Mouse (Mus musculus): ENCODE results near the gene Flot1.

Flot1 gene

GRCm38 (mm10) chr17:35810900-35811648, 12.0 kb upstream of the Flot1 start:
- no peak for DNase-seq (ENCODE audit: low spot score in 2 of 2)

- DNase-seq (ENCODE audit: low spot score in 2 of 2) = no peak
Measured at GRCm38 (mm10) chr17:35812307-35812706, 10.7 kb upstream of the Flot1 start.

DNA sequence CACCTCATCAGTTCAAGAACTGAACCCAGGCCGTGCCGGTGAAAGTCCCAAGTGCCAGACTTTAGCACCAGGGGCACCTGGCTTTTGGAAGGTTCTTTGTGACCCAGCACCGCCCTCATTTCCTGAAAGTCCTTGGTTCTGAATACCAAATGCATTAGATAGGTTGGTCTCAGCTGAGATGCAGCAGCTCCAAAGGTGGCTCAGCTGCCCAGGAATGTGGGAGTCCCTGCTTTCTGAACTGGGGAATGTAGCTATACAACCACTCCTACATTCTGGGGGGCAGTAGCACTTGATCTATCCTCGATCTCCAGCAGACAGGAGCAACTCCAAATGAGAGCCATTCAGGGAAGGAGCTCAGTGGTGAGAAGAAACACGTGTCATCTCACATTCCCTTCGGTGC, 10.3 kb upstream of the Flot1 start:
- no peak for DNase-seq (ENCODE audit: low spot score in 2 of 2)

DNA sequence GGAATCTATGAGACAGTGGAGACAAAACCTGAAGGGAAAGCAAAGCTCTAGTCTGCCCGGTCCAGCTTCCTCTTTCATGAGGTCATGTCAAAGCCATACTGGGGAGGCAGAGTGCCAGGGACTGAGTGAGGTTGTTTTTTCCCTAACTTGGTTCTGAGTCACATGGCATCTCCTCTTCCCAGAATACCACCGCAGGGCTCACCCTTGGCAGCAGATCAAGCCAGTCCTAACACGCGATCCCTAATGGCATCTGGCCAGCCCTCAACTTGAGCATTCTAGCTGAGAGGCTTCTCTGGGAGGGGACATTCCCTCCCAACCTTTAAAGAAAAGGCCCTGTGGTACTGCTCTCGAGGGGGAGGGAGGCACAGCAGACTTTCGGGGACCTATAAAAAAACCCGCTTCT, 9.8 kb upstream of the Flot1 start:
- DNase-seq (ENCODE audit: low spot score in 2 of 2) = peak; percentile 81 to 82

DNA sequence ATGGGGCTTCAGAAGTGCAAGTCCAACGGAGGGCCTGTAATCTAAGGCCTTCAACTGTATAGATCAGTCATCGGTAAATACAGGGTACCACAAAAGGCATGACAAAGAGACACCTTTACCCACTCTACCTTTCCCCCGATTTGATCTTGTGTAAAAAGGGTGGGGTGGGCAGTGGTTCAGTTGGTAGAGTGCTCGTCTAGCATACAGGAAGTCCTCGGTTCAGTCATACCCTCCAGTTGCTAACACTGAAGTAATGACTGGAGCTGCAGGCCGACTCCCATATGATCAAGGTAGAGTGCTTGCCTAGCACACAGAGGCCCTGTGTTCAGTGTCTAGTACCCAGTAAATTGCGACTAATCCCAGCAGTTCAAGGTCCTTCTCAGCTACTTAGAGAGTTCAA, 9.4 kb upstream of the Flot1 start:
- no peak for DNase-seq (ENCODE audit: low spot score in 2 of 2)

DNA sequence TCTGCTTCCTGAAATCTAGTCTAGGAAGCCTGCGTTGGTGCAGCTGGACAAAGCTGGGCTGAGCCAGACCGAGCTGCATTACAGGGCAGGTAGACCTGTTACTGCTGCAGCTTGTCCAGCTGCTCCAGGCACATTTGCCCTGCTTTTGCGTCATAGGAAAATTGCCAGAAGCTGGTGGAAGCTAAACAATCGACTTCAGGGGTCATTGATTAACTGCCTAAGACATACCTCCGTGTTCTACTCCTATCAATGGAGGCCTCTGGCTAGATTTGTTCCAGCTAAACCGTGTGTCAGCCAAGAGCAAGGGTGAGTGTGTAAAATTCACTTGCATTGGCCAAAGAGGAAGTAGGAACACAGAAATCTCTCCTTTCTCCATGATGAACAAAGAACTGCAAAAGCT, 8.4 kb upstream of the Flot1 start:
- DNase-seq (ENCODE audit: low spot score in 2 of 2) = no peak

GRCm38 (mm10) chr17:35815836-35816235, 7.2 kb upstream of the Flot1 start:
- DNase-seq (ENCODE audit: low spot score in 2 of 2) = no peak

GRCm38 (mm10) chr17:35816686-35817085, 6.3 kb upstream of the Flot1 start:
- no peak for DNase-seq (ENCODE audit: low spot score in 2 of 2)

DNA sequence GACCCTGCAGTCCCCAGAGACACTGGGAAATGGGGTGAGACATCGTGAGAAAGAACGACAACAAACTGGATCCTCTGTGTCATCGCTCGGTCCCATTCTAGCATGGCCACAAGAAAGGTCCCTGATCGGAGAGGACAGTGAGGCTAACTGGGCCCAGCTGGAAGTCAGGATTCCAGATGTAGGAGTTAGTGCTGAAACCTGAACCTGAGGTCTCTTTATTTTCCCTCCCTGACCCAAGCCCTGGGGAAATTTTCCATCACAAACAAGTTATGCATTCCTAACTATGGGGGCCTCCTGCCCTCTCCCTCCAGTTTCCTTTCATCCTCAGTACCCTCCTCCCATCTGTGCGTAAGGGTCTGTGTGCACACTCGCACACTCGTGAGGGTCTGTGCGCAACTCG, 5.8 kb upstream of the Flot1 start:
- DNase-seq (ENCODE audit: low spot score in 2 of 2) = no peak

GRCm38 (mm10) chr17:35820111-35820510, 2.9 kb upstream of the Flot1 start:
- DNase-seq (ENCODE audit: low spot score in 2 of 2) = no peak

- peak; percentile 79 for DNase-seq (ENCODE audit: low spot score in 2 of 2)
Measured at GRCm38 (mm10) chr17:35821439-35822430, 1.3 kb upstream of the Flot1 start, which contains the start of gene Ier3. TSS of gene Ier3 (plus strand) at chr17:35821684.

DNA sequence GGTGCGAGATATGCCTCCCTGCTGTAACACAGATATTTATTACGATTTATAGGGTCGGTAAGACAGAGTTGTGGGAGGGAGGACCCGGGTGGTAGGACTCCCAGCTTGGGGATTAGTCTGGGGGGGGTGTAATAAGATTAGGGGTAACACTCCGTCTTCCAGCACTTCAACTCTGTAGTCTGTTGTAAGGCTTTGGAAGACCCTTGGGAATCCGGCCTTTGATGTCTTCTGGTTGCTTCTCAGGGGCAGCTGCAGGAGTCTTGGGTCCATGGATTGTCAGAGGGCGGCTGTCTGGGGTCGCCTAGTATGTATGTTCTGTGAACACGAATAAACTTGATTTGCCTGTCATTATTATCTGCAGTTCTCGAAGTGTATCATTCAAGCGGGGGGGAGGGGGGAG, 466 bp upstream of the Flot1 start:
- DNase-seq (ENCODE audit: low spot score in 2 of 2) = no peak

GRCm38 (mm10) chr17:35824402-35824801, 1.4 kb downstream of the Flot1 start:
- peak in 1 of 2 experiments; percentile 36 for DNase-seq (ENCODE audit: low spot score in 2 of 2)

GRCm38 (mm10) chr17:35825109-35825850, 2.2 kb downstream of the Flot1 start:
- DNase-seq (ENCODE audit: low spot score in 2 of 2) = no peak

GRCm38 (mm10) chr17:35829737-35830136, 6.7 kb downstream of the Flot1 start:
- DNase-seq (ENCODE audit: low spot score in 2 of 2) = peak; percentile 87 to 90

DNA sequence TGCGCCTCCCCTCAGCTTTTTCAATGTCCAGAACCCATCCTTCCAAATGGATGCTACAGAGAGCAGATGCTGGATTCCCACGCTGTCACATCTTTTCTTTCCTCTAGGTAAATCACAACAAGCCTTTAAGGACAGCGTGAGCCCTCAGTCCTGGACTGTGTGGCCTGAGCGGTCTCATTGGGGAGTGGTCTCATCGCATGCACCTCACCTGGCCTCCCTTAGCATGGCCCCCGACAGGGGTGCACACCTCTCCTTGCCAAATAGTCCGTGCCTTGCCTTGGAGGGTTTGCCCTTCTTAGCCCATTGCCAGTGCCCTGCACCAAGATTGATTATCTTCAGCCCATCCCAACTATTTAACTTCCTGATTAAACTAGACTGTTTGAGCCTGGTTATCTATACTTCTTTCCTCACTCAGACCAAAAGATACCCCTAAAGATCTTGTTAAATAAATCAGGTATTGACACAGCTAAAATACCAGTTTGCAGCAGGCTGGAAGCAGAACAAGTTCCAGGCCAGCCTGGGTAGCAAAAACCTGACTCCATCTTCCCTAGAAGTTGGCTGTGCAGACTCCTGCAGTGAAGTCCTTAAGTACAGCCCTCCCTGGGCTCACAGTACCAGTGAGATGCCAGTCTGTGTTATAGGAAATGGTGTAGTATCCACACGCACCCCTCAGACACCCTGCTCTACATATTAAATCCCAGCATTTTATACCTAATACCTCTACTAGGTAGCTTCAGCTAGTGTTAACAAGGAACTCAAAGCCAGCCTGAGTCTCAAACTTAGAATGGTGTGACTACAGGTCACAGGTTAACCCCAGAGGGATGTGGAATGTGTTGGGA, 9.6 kb downstream of the Flot1 start:
- DNase-seq (ENCODE audit: low spot score in 2 of 2) = no peak

DNA sequence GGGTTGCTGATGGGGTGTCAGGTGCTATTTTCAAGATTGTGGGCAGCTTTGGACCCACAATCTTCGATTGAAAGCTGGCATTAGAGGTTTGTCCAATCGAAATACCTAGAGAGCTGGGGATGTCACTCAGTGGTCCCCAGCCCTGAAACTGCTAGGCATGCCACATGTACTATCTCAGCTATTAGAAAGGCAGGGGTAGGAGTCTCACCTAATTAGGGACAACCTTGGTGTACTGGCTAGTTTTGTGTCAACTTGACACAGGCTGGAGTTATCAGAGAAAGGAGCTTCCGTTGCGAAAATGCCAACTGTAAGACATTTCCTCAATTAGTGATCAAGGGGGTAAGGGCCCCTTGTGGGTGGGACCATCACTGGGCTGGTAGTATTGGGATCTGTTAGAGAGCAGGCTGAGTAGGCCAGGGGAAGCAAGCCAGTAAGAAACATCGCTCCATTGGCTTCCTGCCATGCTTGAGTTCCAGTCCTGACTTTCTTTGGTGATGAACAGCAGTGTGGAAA, 10.3 kb downstream of the Flot1 start:
- DNase-seq (ENCODE audit: low spot score in 2 of 2) = peak; percentile 54 to 68

- DNase-seq (ENCODE audit: low spot score in 2 of 2) = peak in 1 of 2 experiments; percentile 44
Measured at GRCm38 (mm10) chr17:35833894-35834293, 10.9 kb downstream of the Flot1 start.

DNA sequence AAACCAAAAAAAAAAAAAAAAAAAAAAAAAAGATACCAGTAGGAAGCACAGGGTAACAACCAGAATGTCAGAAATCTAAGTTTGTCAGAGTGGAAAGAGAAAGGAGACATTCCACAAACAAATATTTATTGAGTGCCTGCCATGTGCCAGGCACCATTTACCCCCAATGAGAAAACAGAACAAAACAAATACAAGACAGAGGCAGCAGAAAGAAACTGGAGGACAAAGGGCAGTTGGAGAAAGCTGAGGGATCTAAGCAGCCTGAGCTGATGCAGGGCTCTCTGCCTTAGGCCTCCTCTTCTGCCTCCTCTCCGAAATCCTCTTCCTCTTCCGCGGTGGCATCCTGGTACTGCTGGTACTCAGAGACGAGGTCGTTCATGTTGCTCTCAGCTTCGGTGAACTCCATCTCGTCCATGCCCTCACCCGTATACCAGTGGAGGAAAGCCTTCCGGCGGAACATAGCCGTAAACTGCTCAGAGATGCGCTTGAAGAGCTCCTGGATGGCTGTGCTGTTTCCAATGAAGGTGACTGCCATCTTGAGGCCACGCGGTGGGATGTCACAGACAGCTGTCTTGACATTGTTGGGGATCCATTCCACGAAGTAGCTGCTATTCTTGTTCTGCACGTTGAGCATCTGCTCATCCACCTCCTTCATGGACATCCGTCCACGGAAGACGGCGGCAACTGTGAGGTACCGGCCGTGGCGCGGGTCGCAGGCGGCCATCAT, 11.8 kb downstream of the Flot1 start:
- DNase-seq (ENCODE audit: low spot score in 2 of 2) = peak in 1 of 2 experiments; percentile 70
